Mouse (Mus musculus) heart, postnatal 25 days (tissue): Measurements from ENCODE around the gene Mex3d. TPM values are rescaled to one million over a fixed set of nuclear protein-coding genes. Genes with fewer than 3 reads are reported as not detected.
A peak's percentile ranks its signal among the peaks of the same experiment; 100 is the strongest.
"Not testable (repeated sequence)": the region's sequence is repeated elsewhere in the genome, so short reads cannot be mapped to it uniquely, and the experiment has no call there.

Experiments used
- DNase-seq: peaks from one replicate; pipeline ENCODE4 v3.0.0; 2022; ENCODE audit warnings: low spot score
- intact Hi-C: fragments of 180-260 bp; cut with DNase I; formaldehyde crosslinking; loops from one replicate; pipeline ENCODE4 v1.15.1; 2025
- total RNA-seq, 2 experiments: library from RNA; stranded (reverse); gene quantifications; 2 replicates each; pipeline ENCODE4 v1.2.3; 2021

Mex3d gene
- total RNA-seq, 2 experiments from 2014 or later = 7.5 to 8.8 TPM

- intact Hi-C loops = no loop called here
- no peak for DNase-seq
Measured at GRCm38 (mm10) chr10:80365736-80366135, 21.7 kb downstream of the Mex3d start.

GRCm38 (mm10) chr10:80363734-80364133 is 23.7 kb downstream of the Mex3d start:
- intact Hi-C loops = no loop called here
- DNase-seq = no peak

GRCm38 (mm10) chr10:80357994-80358639 is 29.3 kb downstream of the Mex3d start:
- no peak for DNase-seq

DNA sequence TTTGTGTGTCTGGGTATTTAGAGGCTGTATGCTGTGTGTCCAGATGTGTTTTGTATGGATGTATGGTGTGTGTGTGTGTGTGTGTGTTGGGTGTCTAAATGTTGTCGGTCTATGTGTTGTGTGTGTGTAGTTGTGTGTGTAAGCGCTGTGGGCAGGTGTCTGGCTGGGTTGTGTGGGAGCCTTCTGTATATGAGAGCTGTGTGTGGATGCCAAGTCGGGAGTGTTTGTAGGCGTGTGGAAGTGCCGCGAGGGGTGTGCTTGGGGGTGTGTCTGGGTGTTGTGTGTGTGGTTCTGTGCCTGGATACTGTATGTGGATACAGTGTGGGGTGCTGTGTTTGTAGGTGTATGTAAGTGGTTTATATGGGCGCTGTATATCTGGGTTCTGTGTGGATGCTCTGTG is 30.1 kb downstream of the Mex3d start:
- intact Hi-C loops = no loop called here
- DNase-seq = no peak

More at GRCm38 (mm10) chr10:80357994-80358639, 29.3 kb downstream of the Mex3d start:
- intact Hi-C loops = no loop called here

DNA sequence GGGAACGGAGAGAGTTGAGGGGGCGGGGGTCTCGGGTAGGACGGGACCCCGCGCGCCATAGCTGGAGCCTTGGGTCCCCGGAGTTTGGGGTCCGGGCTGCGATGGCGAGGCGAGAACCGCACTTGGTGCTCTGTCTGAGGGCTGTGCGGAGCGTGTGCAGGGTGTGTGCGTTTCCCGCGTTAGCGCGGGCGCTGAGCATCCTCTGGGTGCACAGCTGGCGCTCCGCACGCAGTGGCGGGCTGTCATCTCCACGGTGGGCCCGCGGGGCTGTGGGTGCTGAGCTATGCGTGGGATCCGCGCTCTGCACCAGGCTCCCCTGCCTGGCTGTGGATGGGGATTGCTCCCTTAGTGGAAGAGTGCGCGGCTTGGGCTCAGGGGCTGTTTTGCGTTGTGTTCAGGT is 30.7 kb downstream of the Mex3d start:
- DNase-seq = no peak
- intact Hi-C loops = no loop called here

GRCm38 (mm10) chr10:80356001-80356682 is 31.3 kb downstream of the Mex3d start, which contains the start of gene Plk5:
Gene Plk5, plus strand, starts transcription at chr10:80356459.
- no peak for DNase-seq
- intact Hi-C loops = no loop called here

GRCm38 (mm10) chr10:80355431-80355830 is 32.0 kb downstream of the Mex3d start:
- no peak for DNase-seq
- intact Hi-C loops = no loop called here

GRCm38 (mm10) chr10:80352727-80353126 is 34.7 kb downstream of the Mex3d start:
- intact Hi-C loops = loop anchor here (1.0 kb wide), 1 partner anchor 21 kb away; no protein-coding TSS in a partner anchor
- DNase-seq = no peak

GRCm38 (mm10) chr10:80351896-80352295 is 35.6 kb downstream of the Mex3d start:
- intact Hi-C loops = loop anchor here (1.0 kb wide), 1 partner anchor 21 kb away; no protein-coding TSS in a partner anchor
- DNase-seq = no peak

GRCm38 (mm10) chr10:80350292-80350691 is 37.2 kb downstream of the Mex3d start:
- DNase-seq = peak; percentile 52
- intact Hi-C loops = no loop called here

DNA sequence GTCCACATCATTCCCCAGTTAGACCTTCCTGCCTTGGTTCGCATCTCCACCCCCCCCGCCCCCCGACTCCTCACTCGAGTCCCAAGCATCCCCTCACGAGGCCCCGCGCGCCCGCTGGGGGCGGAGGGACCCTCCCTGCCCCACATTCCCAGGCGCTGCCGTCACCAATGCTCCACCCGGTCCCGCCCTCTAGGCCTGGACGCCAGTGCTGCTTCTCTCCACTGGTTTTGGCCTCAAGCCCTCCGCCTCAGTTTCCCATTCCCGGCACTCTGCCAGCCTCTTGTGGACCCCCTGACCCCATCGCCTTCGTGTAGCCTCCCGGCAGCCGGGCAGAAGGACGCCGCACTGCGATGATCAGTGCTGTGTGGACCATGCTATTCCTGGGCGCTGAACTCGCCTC is 38.5 kb downstream of the Mex3d start:
- intact Hi-C loops = loop anchor here (2.0 kb wide), 1 partner anchor 54 kb away; the partner anchor contains the start of gene Apc2
- no peak for DNase-seq

DNA sequence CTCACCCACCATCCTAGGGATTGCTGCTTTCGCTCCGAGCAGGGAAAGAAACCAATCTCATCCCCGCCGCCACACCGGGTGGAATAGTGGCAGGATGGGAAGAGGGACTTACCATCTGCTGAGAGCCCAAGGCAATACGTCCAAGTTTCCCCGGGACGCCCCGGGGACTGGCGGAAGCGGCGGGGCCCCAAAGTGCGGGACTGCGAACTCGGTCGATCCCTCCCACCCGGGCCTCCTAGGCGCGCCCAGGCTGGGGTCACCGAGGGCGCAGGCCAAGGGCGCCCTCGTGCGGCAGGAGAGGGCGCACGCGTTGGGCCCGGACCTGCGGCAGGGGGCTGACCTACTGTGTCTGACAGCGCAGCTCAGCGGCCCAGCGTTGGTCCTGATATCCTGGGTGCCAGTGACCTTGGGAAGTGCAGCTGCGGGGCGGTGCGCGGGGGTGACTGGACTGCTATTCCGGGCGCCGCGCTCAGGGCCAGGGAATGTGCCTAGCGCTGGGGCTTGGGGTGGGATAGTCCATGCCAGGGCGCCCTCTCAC is 39.1 kb downstream of the Mex3d start, which contains the start of gene Adamtsl5:
Gene Adamtsl5, minus strand, starts transcription at position 169 of the 538 bp plus-strand sequence.
- intact Hi-C loops = loop anchor here (2.0 kb wide), 1 partner anchor 54 kb away; the partner anchor contains the start of gene Apc2
- peak; percentile 69 for DNase-seq

- intact Hi-C loops = no loop called here
- DNase-seq = no peak
Measured at GRCm38 (mm10) chr10:80347514-80347967, 39.9 kb downstream of the Mex3d start.

DNA sequence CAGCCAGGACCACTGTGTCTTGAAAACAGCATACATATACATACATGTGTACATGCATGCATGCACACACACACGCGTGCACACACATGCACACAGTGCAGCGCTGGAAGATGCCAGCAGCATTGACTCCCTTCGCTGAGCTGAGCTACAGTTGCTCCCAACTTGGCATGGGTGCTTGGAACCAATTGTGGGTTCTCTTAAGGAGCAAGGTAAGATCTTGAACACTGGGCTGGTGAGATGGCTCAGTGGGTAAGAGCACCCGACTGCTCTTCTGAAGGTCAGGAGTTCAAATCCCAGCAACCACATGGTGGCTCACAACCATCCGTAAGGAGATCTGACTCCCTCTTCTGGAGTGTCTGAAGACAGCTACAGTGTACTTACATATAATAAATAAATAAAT is 41.5 kb downstream of the Mex3d start:
- intact Hi-C loops, DNase-seq: not testable (repeated sequence)

GRCm38 (mm10) chr10:80345122-80345521 is 42.3 kb downstream of the Mex3d start:
- intact Hi-C loops = no loop called here
- DNase-seq = no peak

DNA sequence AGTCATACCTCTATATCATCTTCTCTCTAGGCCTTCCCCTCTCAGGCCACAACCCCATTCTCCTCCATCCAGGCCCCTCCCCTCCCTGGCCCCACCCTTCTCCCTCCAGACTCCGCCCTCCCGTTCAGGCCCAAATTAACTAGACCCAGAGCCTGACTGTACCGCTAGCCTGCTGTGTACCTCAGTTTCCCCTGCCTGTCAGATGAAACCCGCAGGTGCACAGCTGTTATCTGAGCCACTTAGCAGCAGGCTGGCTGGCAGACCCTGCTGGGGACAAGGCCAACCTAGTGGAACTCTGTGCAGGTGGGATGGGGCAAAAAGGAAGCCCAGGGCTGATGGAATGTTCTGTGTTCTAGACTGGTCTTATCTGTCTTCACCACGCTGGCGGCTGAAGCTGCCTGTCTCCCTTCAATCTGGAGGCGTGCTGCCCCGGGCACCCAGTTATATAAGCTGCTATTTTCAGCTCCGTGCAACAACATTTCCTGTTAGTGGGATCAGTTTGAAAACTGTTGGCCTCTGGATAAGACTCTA is 43.3 kb downstream of the Mex3d start:
- DNase-seq = no peak
- intact Hi-C loops = no loop called here

GRCm38 (mm10) chr10:80343425-80343895 is 44.0 kb downstream of the Mex3d start:
- intact Hi-C loops = no loop called here
- no peak for DNase-seq

DNA sequence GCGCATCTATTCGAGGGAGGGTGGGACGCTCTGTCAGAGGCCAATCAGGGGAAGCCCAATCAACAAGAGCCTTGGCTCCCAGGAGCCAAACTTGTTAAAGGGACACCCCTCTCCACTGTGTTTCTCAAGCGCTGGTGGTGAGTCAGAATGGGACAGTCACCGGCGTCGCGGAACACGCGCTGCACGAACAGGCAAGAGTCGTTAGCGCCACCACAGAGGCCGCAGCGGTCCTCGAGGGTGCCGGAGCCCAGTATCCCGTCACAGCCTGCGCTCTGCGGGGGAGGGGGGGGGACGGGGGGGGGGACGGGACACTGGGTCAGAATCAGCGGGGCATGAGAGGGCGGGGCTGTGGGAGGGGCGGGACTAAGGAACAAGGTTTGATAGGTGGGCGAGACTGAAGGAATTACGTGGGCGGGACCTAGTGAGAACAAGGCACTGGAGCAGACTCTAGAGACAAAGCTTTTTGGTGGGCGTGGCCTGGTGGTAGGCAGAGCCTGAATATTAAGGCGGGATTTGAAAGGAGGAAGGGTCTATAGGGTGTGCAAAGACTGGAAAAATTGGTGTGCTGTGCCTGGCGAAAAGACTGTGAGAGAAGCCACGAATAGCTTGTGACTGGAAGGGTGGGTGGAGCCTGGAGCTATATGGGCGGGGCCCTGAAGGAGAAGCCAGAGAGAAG is 44.6 kb downstream of the Mex3d start:
- DNase-seq = no peak
- intact Hi-C loops = no loop called here

- no peak for DNase-seq
Measured at GRCm38 (mm10) chr10:80342305-80342748, 45.1 kb downstream of the Mex3d start.

More at GRCm38 (mm10) chr10:80342305-80342748, 45.1 kb downstream of the Mex3d start:
- intact Hi-C loops = no loop called here
